Mouse (Mus musculus) E14TG2a.4 (cell line): ENCODE results near the gene Olfr288.
A peak's percentile ranks its signal among the peaks of the same experiment; 100 is the strongest.

Source experiments
- H3K27me3 ChIP-seq: 2 replicates; pipeline ENCODE4 v1.6.1; 2014; ENCODE audit warnings: low read length, control low read depth; ENCODE audit not compliant: insufficient read depth
- H3K36me3 ChIP-seq: 2 replicates; pipeline ENCODE4 v1.6.1; 2014; ENCODE audit warnings: low read length, control low read depth; ENCODE audit not compliant: insufficient read depth
- H3K4me1 ChIP-seq: replicated peaks from 2 replicates; pipeline ENCODE4 v1.6.1; 2014; ENCODE audit warnings: low read depth, low read length, control low read depth
- H3K4me3 ChIP-seq: replicated peaks from 2 replicates; pipeline ENCODE4 v1.5.1; 2014; ENCODE audit warnings: mild to moderate bottlenecking, low read length
- H3K9me3 ChIP-seq: 2 replicates; pipeline ENCODE4 v1.6.1; 2014; ENCODE audit warnings: low read length, control low read depth
- CTCF ChIP-seq: conservative IDR thresholded peaks from 2 replicates; pipeline ENCODE4 v1.5.1; 2014; ENCODE audit warnings: low read length
- NANOG ChIP-seq: IDR thresholded peaks from 2 replicates; pipeline ENCODE4 v1.6.1; 2014; ENCODE audit warnings: borderline replicate concordance, low read length, mixed read lengths
- POU5F1 ChIP-seq: IDR thresholded peaks from 2 replicates; pipeline ENCODE4 v1.6.1; 2014; ENCODE audit warnings: low read length, borderline replicate concordance

Olfr288 gene

GRCm38 (mm10) chr15:98209676-98210075 is 14.3 kb upstream of the Olfr288 start:
- no peak for TF ChIP-seq POU5F1
- TF ChIP-seq NANOG, result no peak
- no peak for TF ChIP-seq CTCF
- no peaks in the 10 kb centered on the region for H3K9me3 ChIP-seq
- no peaks in the 10 kb centered on the region for H3K27me3 ChIP-seq
- H3K4me3 ChIP-seq, result no peak overlapping the region
- H3K4me1 ChIP-seq, result no peaks in the 10 kb centered on the region
- no peaks in the 10 kb centered on the region for H3K36me3 ChIP-seq

- peaks cover 22% of the 10 kb centered on the region for H3K27me3 ChIP-seq
- TF ChIP-seq POU5F1, result no peak
- TF ChIP-seq NANOG, result no peak
- TF ChIP-seq CTCF, result no peak
- H3K4me3 ChIP-seq, result no peak overlapping the region
- H3K9me3 ChIP-seq, result no peaks in the 10 kb centered on the region
- H3K4me1 ChIP-seq, result peaks cover 12% of the 10 kb centered on the region
- H3K36me3 ChIP-seq, result no peaks in the 10 kb centered on the region
These were observed 10.9 kb downstream of the Olfr288 start for GRCm38 (mm10) chr15:98184456-98184855.

- no peak overlapping the region for H3K4me3 ChIP-seq
- no peaks in the 10 kb centered on the region for H3K36me3 ChIP-seq
- H3K9me3 ChIP-seq, result no peaks in the 10 kb centered on the region
- H3K4me1 ChIP-seq, result peaks cover 12% of the 10 kb centered on the region
- peaks cover 29% of the 10 kb centered on the region for H3K27me3 ChIP-seq
- no peak for TF ChIP-seq POU5F1
- TF ChIP-seq CTCF, result no peak
- no peak for TF ChIP-seq NANOG
These were observed 13.3 kb downstream of the Olfr288 start for GRCm38 (mm10) chr15:98181856-98182570.

- H3K4me3 ChIP-seq, result peak overlapping the region; percentile 81
- peaks cover 12% of the 10 kb centered on the region for H3K4me1 ChIP-seq
- no peaks in the 10 kb centered on the region for H3K36me3 ChIP-seq
- TF ChIP-seq NANOG (no peak; the same call in 1 of the 2 replicates), CTCF (peak; percentile 46), POU5F1 (no peak)
- H3K27me3 ChIP-seq, result peaks cover 35% of the 10 kb centered on the region
- no peaks in the 10 kb centered on the region for H3K9me3 ChIP-seq
These were observed 14.1 kb downstream of the Olfr288 start for GRCm38 (mm10) chr15:98181132-98181711.

- TF ChIP-seq POU5F1 (no peak), CTCF (no peak), NANOG (no peak)
- Histone ChIP-seq H3K27me3 (peaks cover 35% of the 10 kb centered on the region), H3K36me3 (no peaks in the 10 kb centered on the region), H3K4me3 (peak overlapping the region; percentile 81), H3K4me1 (peaks cover 12% of the 10 kb centered on the region), H3K9me3 (no peaks in the 10 kb centered on the region)
These were observed 14.7 kb downstream of the Olfr288 start for GRCm38 (mm10) chr15:98180567-98181131.

GRCm38 (mm10) chr15:98177320-98177719 is 18.0 kb downstream of the Olfr288 start:
- TF ChIP-seq POU5F1 (no peak), NANOG (no peak), CTCF (no peak)
- peaks cover 43% of the 10 kb centered on the region for H3K27me3 ChIP-seq
- H3K36me3 ChIP-seq, result no peaks in the 10 kb centered on the region
- no peak overlapping the region for H3K4me3 ChIP-seq
- no peaks in the 10 kb centered on the region for H3K9me3 ChIP-seq
- H3K4me1 ChIP-seq, result peaks cover 10% of the 10 kb centered on the region

- no peak overlapping the region for H3K4me3 ChIP-seq
- no peaks in the 10 kb centered on the region for H3K9me3 ChIP-seq
- TF ChIP-seq POU5F1 (no peak), CTCF (peak; percentile 90)
- peaks cover 6% of the 10 kb centered on the region for H3K4me1 ChIP-seq
- H3K27me3 ChIP-seq, result peaks cover 51% of the 10 kb centered on the region
- H3K36me3 ChIP-seq, result no peaks in the 10 kb centered on the region
These were observed 21.5 kb downstream of the Olfr288 start for GRCm38 (mm10) chr15:98173821-98174220.

- peaks cover 20% of the 10 kb centered on the region for H3K4me1 ChIP-seq
- H3K4me3 ChIP-seq, result no peak overlapping the region
- H3K9me3 ChIP-seq, result 0 out of 2 replicates have a peak, but pooled peaks cover under 1% of the 10 kb centered on the region
- peaks cover 60% of the 10 kb centered on the region for H3K27me3 ChIP-seq
- H3K36me3 ChIP-seq, result no peaks in the 10 kb centered on the region
- TF ChIP-seq NANOG, result no peak
- TF ChIP-seq CTCF, result no peak
- TF ChIP-seq POU5F1, result no peak
These were observed 23.2 kb downstream of the Olfr288 start for GRCm38 (mm10) chr15:98172113-98172512.
